Mouse (Mus musculus) monocyte, adult 5-6 weeks (primary cell): Measurements from ENCODE around the gene Olfr66. TPM values are rescaled to one million over a fixed set of nuclear protein-coding genes. Genes with fewer than 3 reads are reported as not detected.

Source experiments
- ATAC-seq: fragments of 153-309, 156-312 bp; replicated peaks from 2 replicates; pipeline ENCODE4 v1.8.0; 2017; ENCODE audit warnings: mild to moderate bottlenecking; ENCODE audit not compliant: low TSS enrichment, insufficient number of reproducible peaks, severe bottlenecking, poor library complexity, low FRiP score
- total RNA-seq: library from RNA; stranded (forward); fragments of 200-1000, 200-491, 200-594 nt; gene quantifications from 3 replicates; pipeline ENCODE4 v1.2.3, GENCODE M21; 2017

Gene Olfr66
- total RNA-seq, 1 experiment from 2014 or later = not detected

DNA sequence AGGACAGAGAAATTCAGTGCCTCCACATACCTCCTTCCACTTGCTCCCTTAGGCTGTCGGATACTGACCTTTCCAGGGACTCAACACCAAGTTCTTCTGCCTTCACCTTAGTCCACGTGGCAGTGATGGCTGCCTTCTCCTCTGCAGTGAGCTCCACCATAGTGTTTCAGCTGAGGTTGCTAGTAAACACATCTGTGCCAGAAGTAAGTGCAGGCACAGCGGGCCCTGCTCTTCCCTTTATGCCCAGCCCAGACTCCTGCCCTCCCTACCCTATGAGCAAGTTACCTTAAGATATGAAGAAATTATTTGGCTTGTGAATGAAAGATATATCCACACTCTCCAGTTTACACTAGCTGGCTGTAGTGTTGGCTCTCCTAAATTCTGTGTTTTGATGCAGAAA is 45.8 kb downstream of the Olfr66 start, which contains the start of gene Hbb-bh2:
Gene Hbb-bh2, minus strand, starts transcription at position 253 of the 400 bp plus-strand sequence.
- no peak for ATAC-seq

Other genes starting within 250 kb of the Olfr66 start
- not detected in 3 replicates for gene Olfr622, start 243.6 kb downstream of the Olfr66 start, total RNA-seq
- gene Olfr623, start 222.6 kb downstream of the Olfr66 start, total RNA-seq = not detected in 3 replicates
- not detected in 3 replicates for gene Olfr624, start 215.1 kb downstream of the Olfr66 start, total RNA-seq
- gene Olfr625-ps1, start 203.5 kb downstream of the Olfr66 start, total RNA-seq = not detected in 3 replicates
- gene Olfr243, start 171.6 kb downstream of the Olfr66 start, total RNA-seq = not detected in 3 replicates
- not detected in 3 replicates for gene Olfr628, start 155.9 kb downstream of the Olfr66 start, total RNA-seq
- gene Olfr629, start 141.3 kb downstream of the Olfr66 start, total RNA-seq = 0.39 TPM in 1 of 3 replicates, not detected in the others
- gene Olfr630, start 128.9 kb downstream of the Olfr66 start, total RNA-seq = not detected in 3 replicates
- gene Olfr69, start 114.7 kb downstream of the Olfr66 start, total RNA-seq = not detected in 3 replicates
- not detected in 3 replicates for gene Olfr68, start 106.6 kb downstream of the Olfr66 start, total RNA-seq
- gene Olfr67, start 94.4 kb downstream of the Olfr66 start, total RNA-seq = not detected in 3 replicates
- 142 to 1,259 TPM (median 1,026 TPM) in 3 replicates for gene Hbb-bt, start 72.3 kb downstream of the Olfr66 start, total RNA-seq
- gene Hbb-bs, start 58.2 kb downstream of the Olfr66 start, total RNA-seq = 710 to 7,610 TPM (median 7,195 TPM) in 3 replicates
- not detected in 3 replicates for gene Hbb-bh2, start 45.7 kb downstream of the Olfr66 start, total RNA-seq
- gene Hbb-bh1, start 43.1 kb downstream of the Olfr66 start, total RNA-seq = not detected in 3 replicates
- gene Hbb-y, start 33.0 kb downstream of the Olfr66 start, total RNA-seq = not detected in 3 replicates
- not detected in 3 replicates for gene Olfr64, start 8.2 kb upstream of the Olfr66 start, total RNA-seq
- gene Olfr65, start 17.2 kb upstream of the Olfr66 start, total RNA-seq = not detected in 3 replicates
- gene Olfr631, start 42.6 kb upstream of the Olfr66 start, total RNA-seq = not detected in 3 replicates
- gene Olfr632, start 48.1 kb upstream of the Olfr66 start, total RNA-seq = not detected in 3 replicates
- gene Olfr633, start 58.2 kb upstream of the Olfr66 start, total RNA-seq = not detected in 3 replicates
- gene Olfr635, start 84.9 kb upstream of the Olfr66 start, total RNA-seq = 0.11 TPM in 1 of 3 replicates, not detected in the others
- gene Olfr638, start 112.5 kb upstream of the Olfr66 start, total RNA-seq = not detected in 3 replicates
- not detected in 3 replicates for gene Olfr639, start 131.1 kb upstream of the Olfr66 start, total RNA-seq
- not detected in 3 replicates for gene Olfr640, start 139.3 kb upstream of the Olfr66 start, total RNA-seq
- gene Olfr641, start 149.2 kb upstream of the Olfr66 start, total RNA-seq = not detected in 3 replicates
- gene Olfr642, start 166.4 kb upstream of the Olfr66 start, total RNA-seq = not detected in 3 replicates
- not detected in 3 replicates for gene 4930516K23Rik, start 175.2 kb upstream of the Olfr66 start, total RNA-seq
- not detected in 3 replicates for gene Olfr644, start 185.6 kb upstream of the Olfr66 start, total RNA-seq
- not detected in 3 replicates for gene Olfr645, start 199.2 kb upstream of the Olfr66 start, total RNA-seq
- not detected in 3 replicates for gene Olfr646, start 218.6 kb upstream of the Olfr66 start, total RNA-seq
- not detected in 3 replicates for gene Ubqln5, start 243.6 kb upstream of the Olfr66 start, total RNA-seq